Mouse (Mus musculus): ENCODE measurements around the gene Mybpc3. TPM values are rescaled to one million over a fixed set of nuclear protein-coding genes. Genes with fewer than 3 reads are reported as not detected.
"Not testable (repeated sequence)": the region's sequence is repeated elsewhere in the genome, so short reads cannot be mapped to it uniquely, and the experiment has no call there.

Mybpc3 gene
- total RNA-seq, 2 experiments from 2014 or later: 0.07 TPM; not detected in 1

GRCm38 (mm10) chr2:91097015-91097414, 20.9 kb upstream of the Mybpc3 start:
- Histone ChIP-seq H3K27ac (peak overlapping the region; percentile 33), H3K4me3 (no peak overlapping the region; the same call in 1 of the 2 replicates)
- TF ChIP-seq CTCF (conservative IDR thresholded peaks at IDR 0.05): no peak

DNA sequence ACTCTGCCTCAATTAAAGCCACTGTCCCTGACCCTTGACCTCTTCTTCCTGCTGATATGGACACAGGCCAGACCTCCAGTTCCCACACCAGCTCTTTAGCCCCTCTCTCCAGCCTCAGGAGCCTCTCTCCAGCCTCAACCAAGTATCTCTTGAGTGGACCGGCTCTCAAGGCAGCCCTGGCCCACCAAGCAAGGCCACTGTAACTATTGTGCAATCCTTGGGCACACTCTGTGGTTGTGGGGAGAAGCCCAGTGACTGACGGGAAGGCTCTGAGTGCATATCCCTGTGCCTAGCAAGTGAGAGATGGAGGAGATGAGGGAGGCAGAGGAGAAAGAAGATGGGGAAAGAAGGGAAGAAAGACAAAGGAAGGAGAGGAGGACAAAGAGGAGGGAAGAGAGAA, 19.8 kb upstream of the Mybpc3 start:
- DNase-seq (ENCODE audit: low spot score in 2 of 2): no peak
- no peak for TF ChIP-seq CTCF (conservative IDR thresholded peaks at IDR 0.05)
- Histone ChIP-seq H3K4me3 (no peak overlapping the region), H3K27ac (peak overlapping the region; percentile 33; the same call in 1 of the 2 replicates)

More at GRCm38 (mm10) chr2:91097015-91097414, 20.9 kb upstream of the Mybpc3 start:
- no peak for DNase-seq (ENCODE audit: low spot score in 2 of 2)

DNA sequence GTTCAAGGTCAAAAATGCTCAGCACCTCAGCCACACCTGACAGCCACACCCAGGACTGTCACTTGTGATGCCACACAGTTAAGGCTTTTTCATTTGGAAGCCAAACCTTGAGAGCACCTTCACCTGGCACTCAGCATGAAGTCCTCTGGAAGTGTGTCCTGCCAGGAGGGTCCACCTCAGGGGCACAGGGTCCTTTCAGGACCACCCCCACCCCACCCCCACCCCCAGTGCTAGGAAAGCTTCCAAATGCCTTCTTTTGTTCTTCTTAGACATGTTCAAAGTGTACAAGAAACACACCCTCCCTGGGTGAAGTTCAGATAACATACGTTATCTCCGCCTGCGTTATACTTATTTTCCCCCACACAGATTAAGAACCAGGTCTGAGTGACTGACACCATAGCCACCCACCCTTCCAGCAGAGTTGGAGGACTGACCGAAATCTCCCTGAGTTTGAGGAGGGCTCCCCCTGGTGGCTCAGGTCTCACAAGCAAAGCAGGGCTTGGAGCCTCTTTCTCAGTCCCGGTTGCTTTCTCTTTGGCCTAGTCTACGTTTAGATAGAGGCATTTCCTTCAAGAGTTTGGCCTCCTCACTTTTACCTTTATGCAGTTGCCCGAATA, 16.7 kb upstream of the Mybpc3 start:
- peak; percentile 88 to 95 for DNase-seq (ENCODE audit: low spot score in 2 of 2)
- H3K4me3 ChIP-seq: no peak overlapping the region
- peak overlapping the region; percentile 44; the same call in 1 of the 2 replicates for H3K27ac ChIP-seq
- peak; percentile 92 for TF ChIP-seq CTCF (conservative IDR thresholded peaks at IDR 0.05)

- no peak for TF ChIP-seq CTCF (conservative IDR thresholded peaks at IDR 0.05)
- Histone ChIP-seq H3K27ac (no peak overlapping the region), H3K4me3 (no peak overlapping the region)
- no peak for DNase-seq (ENCODE audit: low spot score in 2 of 2)
Observed at GRCm38 (mm10) chr2:91108156-91108555, 9.8 kb upstream of the Mybpc3 start.

DNA sequence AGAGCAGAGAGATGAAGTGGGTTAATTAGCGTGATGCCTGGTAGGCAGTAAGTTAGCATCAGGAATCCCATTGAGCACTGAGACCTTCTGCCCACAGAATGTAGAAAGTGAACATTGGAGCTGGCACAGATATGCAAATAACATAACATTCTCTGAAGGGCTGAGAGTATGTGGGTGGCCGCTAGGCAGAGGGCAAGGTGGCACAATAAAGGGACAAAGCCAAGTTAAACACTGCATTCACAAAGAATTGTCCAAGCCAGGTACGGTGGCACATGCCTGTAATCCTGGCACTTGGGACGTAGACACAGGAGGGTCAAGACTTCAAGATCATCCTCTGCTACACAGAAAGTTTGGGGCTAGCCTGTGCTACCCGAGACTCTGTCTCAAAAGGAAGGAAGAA, 8.7 kb upstream of the Mybpc3 start:
- TF ChIP-seq CTCF (conservative IDR thresholded peaks at IDR 0.05): no peak
- H3K4me3 ChIP-seq: no peak overlapping the region
- H3K27ac ChIP-seq: no peak overlapping the region
- DNase-seq (ENCODE audit: low spot score in 2 of 2): no peak

DNA sequence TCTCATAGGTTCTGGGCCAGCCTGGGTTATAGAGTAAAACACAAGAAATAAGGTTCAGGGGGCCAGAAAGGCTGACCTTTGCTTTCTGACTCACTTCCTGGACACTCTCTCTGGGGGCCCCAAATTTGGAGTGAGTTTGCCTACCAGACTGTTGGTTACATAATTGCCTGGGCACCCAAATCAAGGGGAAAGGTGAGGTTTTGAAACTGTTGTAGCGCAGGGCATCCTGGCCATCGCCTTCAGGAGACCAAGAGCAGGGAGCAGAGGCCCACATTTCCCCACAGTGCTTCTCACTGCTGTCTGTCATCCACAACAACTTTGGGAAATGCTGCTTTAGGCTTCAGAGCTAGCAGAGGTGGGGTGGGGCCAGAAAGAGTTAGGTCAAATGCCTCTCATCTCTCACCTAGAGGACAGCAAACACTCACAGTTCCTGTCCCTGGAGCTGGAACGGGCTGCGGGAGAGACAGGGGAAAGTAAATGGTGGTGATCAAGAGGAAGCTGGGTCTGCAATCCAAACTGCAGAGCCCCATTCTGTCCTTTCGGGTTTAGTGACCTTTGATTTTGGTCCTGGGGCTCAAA, 8.0 kb upstream of the Mybpc3 start:
- no peak for TF ChIP-seq CTCF (conservative IDR thresholded peaks at IDR 0.05)

GRCm38 (mm10) chr2:91110429-91110828, 7.5 kb upstream of the Mybpc3 start:
- H3K27ac ChIP-seq: no peak overlapping the region
- peak; percentile 39 for TF ChIP-seq CTCF (conservative IDR thresholded peaks at IDR 0.05)
- no peak for DNase-seq (ENCODE audit: low spot score in 2 of 2)
- H3K4me3 ChIP-seq: no peak overlapping the region

More for the DNA sequence above, 8.0 kb upstream of the Mybpc3 start:
- Histone ChIP-seq H3K27ac (no peak overlapping the region), H3K4me3 (no peak overlapping the region)
- no peak for DNase-seq (ENCODE audit: low spot score in 2 of 2)

- H3K27ac ChIP-seq; H3K4me3 ChIP-seq; DNase-seq (ENCODE audit: low spot score in 2 of 2): not testable (repeated sequence)
Observed at GRCm38 (mm10) chr2:91111832-91112231, 6.1 kb upstream of the Mybpc3 start.

- H3K27ac ChIP-seq: no peak overlapping the region
- H3K4me3 ChIP-seq: no peak overlapping the region
- no peak for DNase-seq (ENCODE audit: low spot score in 2 of 2)
- no peak for TF ChIP-seq CTCF (conservative IDR thresholded peaks at IDR 0.05)
Observed at GRCm38 (mm10) chr2:91112491-91112890, 5.5 kb upstream of the Mybpc3 start.

DNA sequence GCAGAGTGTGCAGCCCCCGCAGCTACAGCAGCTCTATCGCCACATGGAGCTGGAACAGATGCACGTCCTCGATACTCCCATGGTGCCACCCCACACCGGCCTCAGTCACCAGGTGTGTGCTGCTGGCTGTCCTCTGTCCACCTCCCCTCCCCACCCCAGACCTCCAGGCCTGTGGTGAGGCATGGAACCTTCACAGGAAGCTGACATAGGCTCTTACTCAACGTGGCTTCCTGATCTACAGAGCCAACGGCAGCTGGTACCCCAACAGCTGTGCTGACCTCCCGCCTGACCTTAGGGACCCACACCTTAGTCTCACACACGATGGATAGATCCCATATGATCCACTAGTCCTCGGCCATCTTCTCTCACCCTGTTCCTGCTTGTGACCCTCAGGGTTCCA, 4.6 kb upstream of the Mybpc3 start:
- no peak for TF ChIP-seq CTCF (conservative IDR thresholded peaks at IDR 0.05)
- Histone ChIP-seq H3K27ac (no peak overlapping the region), H3K4me3 (no peak overlapping the region)
- DNase-seq (ENCODE audit: low spot score in 2 of 2): no peak

DNA sequence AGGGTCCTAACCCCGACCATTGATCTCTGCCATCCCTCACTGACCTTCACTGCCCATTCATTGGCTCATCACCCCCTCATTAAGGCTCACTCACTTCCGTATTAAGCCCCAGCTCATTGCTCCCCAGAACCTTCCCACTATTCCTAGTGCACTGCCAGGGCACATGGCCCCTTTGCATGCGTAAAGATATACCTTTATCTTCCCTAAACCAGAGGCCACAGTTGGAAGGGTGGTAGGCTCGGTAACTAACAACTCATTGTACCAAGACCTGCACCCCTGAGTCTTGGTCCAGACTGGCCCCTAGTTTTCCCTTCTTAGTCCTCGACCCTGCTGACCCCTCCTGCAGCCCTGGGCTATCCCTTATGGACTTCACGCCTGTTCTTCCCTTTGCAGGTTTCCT, 4.1 kb upstream of the Mybpc3 start:
- no peak overlapping the region for H3K27ac ChIP-seq
- no peak overlapping the region for H3K4me3 ChIP-seq
- TF ChIP-seq CTCF (conservative IDR thresholded peaks at IDR 0.05): no peak
- DNase-seq (ENCODE audit: low spot score in 2 of 2): no peak

DNA sequence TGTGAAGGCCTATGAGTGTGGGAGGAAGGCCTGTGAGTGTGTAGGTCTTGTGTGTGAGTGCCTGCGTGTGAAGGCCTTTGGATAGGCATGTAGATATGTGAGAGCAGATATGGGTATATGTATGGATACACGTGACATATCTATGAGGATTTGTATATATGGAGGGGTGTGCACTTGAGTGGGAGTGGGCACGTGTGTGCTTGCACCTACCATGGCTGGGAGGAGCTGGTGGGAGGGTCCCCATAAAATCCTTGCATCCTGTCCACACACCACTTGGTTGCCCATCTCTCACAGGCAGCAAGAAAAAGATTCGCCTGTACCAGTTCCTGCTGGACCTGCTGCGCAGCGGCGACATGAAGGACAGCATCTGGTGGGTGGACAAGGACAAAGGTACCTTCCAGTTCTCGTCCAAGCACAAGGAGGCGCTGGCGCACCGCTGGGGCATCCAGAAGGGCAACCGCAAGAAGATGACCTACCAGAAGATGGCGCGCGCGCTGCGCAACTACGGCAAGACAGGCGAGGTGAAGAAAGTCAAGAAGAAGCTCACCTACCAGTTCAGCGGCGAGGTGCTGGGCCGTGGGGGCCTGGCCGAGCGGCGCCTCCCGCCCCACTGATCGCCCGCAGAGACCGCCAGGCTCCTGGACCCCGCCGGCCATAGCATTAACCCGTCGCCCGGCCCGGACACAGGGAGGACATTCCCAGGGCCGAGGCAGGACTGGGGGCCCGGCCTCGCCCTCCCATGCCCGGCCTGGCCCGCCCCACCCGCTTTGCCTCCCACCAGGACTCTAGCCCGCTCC, 3.0 kb upstream of the Mybpc3 start:
- DNase-seq (ENCODE audit: low spot score in 2 of 2): peak; percentile 91 to 94
- peak; percentile 100 for TF ChIP-seq CTCF (conservative IDR thresholded peaks at IDR 0.05)
- Histone ChIP-seq H3K27ac (no peak overlapping the region; the same call in 1 of the 2 replicates), H3K4me3 (peak overlapping the region; percentile 56)

- TF ChIP-seq CTCF (conservative IDR thresholded peaks at IDR 0.05): no peak
- Histone ChIP-seq H3K27ac (no peak overlapping the region; the same call in 1 of the 2 replicates), H3K4me3 (peak overlapping the region; percentile 56)
- DNase-seq (ENCODE audit: low spot score in 2 of 2): no peak
Observed at GRCm38 (mm10) chr2:91115578-91115970, 2.4 kb upstream of the Mybpc3 start.
